Mouse (Mus musculus): ENCODE data around the gene Hspg2.
"Not testable (repeated sequence)": the region's sequence is repeated elsewhere in the genome, so short reads cannot be mapped to it uniquely, and the experiment has no call there.

Gene Hspg2

DNA sequence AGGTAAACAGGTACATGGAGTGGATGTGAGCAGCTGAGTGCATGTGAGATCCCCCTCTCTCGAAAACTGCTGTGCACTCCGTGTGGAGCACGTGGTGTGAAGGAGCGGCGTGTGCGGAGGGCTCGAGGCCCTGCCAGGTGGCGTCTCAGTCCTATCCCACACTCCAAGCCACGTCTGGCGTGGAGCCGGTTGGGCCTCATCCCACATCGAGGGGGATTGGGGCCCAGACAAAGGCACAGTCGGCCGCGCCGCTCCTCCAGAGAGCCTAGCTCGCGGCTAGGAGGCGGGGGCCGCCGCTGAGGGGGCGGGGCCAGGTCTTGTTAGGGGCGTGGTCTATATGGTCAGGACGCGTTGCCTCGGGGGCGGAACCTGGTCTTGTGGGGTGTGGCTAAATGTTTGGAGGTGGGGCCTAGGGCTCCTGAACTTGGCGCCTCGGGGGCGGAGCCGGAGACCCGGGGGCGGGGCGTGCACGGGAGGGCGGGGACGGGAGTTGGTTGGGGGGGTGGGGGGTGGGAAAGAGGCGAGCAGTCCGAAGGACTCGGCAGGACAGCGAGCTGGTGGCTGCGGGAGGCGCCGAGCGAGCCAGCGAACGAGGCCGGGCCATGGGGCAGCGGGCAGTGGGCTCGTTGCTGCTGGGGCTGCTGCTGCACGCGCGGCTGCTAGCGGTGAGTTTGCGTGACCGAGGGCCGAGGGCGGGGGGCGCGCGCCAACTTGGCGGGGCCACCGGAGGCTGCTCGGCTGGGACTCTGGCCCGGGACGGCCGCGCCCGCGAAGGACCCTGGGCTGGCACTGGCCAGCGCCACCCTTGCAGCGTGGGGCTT is at the start of gene Hspg2:
TSS of gene Hspg2 (plus strand) at position 510 of the 821 bp plus-strand sequence.
- DNase-seq: peak; percentile 97

DNA sequence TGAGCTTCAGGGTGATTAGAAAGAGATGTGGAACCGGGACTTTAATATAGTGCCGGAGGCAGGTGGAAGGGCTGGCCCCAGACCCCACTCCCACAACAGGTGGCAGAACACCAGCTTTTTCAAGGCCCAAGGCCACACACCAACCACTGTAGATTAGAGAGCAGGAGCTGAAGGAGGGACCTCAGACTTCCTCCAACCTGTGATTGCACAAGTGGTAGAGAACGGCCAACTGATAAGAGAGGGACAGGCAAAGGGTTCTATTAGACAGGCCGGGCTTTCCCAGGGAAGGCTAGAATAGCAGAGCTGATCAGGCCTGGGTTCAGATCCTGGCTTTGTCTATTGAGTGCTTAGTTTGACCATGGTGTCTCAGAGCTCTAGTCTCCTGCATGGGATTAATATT is 38.1 kb upstream of the Hspg2 start, which contains the start of gene Cela3b:
TSS of gene Cela3b (minus strand) at position 39 of the 400 bp plus-strand sequence.
- DNase-seq: no peak

DNA sequence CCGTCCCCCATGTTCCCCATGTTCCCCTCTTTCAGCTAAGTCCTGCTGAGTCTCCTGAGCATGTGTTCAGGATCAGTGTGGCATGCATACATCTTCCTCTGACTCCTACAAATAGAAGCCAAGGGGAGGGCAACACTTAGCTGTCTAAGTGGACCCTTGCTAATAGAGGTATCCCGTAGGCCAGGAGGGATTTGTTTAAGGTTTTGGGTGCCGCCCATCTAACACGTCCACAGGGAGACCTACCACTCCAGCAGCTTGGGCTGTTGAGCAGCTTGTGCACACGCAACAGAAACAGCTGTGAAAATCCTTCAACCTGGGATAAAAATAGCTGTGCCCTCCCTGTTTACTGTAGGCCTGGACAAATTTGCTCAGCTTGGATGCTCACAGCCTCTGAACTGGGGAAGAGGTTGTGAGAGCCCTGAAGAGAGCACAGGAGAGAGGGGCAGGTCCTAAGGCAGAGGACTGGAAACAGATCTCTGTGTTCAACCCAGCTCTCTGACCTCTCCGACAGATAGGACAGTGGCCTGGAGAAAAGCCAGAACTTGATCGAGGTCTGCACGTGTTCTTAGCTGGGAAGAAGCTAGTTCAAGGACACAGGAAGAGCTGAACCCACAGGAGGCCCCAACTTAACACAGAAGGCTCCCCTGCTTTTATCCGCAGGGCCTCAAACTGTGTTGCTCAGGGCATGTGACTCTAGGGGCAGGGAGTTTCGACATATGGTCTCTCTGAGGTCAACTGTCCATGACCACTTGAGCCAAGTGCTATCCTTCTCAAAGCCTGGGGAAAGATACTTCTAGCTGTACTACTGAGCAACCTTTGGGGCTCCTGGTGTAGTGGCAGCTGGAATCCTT is 35.6 kb upstream of the Hspg2 start:
- not testable (repeated sequence) for DNase-seq

DNA sequence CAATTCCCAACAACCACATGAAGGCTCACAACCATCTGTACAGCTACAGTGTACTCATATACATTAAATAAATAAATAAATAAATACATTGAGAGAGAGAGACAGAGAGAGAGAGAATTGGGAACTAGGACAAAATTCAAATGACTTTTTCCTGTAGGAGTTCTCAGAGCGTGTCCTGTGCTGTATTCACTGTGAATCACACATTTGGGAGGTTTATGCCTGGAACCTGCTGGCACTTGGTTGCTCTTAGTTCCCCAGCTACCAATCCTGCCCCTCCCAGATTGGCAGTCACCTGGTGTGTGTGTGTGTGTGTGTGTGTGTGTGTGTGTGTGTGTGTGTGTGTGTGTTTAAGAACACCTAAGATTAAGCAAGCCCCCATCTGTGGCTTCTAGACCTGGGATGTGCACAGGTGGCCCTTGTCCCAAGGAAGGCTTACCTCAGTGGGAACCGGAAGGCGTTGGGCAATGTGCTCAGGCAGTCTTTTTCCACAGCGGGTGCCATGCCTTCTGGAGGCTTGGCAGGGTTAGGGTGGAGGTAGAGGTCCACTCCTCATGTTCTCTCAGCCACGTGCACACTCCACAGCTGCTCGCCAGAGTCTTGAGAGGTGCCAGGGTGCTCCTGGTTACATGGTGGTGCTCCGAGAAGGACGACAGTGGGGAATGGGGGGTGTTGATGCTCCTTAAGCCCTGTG is 31.4 kb upstream of the Hspg2 start:
- DNase-seq: no peak

DNA sequence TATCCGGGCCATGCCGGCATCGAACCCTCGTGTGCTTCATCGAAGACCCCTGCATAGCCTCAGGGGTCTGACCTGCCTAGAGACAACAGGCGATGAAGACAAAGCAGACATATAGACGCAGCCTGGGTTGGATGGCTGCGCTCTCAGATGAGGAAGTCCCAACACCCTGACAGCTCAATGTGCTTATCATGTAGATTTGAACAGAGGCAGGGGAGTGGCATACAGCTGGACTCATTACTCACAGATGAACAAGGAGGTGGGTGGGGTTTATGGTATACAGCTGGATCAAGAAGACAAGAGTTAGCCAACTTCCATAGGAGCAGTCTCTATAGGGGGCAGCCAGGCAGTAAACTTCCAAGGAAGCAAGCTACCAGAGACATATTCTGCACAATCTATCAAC is 29.7 kb upstream of the Hspg2 start:
- no peak for DNase-seq

DNA sequence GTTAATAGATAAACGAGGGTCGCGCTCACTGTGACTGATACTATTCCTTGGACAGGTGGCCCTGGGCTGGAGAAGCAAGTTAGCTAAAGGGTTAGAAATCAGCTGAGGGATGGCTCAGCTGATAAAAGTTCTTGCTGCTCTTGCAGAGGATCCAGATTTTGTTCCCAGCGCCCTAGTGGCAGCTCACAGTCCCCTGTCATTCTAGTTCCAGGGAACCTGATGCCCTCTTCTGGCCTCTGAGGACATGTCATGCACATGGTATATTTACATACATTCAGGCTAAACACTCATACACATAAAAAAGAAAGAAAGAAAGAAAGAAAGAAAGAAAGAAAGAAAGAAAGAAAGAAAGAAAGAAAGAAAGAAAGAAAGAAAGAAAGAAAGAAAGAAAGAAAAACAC is 27.2 kb upstream of the Hspg2 start:
- no peak for DNase-seq

DNA sequence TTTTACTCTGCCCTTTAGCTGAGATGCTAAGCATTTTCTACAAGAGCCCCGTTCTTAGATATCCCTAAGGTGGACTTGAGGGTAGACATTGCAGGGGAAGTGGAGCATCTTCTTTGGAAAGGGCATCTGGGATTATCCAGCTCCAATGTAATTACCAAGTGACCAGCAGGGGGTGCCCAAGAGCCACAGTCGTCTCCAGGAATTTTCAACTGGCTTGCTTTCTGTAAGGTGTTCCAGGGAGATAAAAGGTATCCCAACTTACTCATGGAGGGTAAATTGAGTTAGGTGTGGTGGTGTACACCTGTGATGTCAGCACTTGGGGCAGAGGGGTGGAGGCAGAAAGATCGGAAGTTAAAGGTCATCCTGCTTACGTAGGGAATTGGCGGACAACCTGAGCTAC is 24.9 kb upstream of the Hspg2 start:
- DNase-seq: peak; percentile 75

DNA sequence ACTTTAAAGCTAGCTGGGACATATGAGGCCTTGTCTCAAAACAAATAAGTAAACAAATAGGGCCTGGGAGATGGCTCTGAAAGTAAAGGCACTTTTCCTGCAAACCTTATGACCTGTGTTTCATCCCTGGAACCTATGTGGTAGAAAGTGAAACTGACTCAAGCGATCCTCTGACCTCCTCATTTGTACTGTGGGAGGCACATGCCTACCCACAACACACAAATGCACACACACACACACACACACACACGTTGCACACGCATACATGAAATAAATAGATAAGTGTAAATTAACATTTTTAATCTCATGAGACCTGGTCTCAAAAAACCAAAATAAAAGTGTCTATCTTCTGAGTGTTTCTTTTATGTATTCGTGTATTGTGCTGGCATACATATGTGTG is 22.7 kb upstream of the Hspg2 start:
- no peak for DNase-seq

DNA sequence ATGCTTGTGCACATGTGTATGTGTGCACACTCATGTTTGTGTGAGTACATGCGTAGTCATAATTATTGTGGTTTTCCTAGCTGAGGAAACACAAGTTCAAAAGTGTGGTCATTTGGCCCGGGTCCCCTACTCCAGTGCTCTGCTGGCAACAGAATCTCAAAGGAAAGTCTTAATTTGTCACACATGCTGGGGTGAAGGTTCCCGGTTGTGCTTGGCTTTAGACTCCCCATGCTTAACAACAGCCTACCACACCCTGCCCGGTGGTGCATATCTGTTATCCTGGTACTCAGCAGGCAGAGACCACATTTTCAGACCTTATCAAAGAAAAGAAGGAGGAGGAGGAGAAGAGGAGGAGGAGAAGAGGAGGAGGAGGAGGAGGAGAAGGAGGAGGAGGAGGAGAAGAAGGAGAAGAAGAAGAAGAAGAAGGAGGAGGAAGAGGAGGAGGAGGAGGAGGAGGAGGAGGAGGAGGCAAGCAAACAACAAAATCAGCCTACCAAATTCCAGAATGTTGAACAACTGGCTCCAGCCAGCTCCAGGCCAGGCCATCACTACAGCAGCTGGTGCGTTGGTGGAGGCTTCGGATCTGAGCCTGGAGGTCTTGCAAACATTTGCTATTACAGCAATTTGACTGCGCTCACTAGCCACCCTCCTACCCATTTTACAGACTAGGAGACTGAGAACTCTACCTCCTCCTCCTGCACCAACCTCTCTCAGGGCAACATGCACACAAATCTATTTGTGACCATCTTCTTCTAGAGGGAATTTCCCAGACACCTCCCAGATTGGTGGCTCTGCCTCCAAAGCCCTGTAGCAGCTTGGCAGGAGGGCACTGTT is 21.0 kb upstream of the Hspg2 start:
- DNase-seq: no peak

DNA sequence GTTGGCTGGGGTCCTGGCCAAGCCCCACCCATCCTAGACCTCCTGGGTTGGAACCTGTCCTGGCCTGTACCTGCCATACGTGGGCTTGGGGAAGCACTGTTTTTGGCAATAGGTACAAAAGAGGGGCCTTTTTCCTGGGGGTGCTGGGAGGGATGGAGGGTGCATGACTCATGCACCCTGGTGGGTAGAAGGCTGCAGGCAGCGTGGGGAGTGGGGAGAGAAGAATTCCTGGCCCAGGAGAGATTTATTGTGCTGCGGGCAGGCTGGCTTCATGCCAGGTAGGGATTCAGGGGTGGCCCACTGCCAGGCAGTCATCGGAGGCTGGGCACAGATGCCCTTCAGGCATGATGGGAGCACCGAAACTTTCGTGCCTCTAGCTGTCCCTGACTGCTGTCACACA is 20.4 kb upstream of the Hspg2 start:
- peak; percentile 49 for DNase-seq

DNA sequence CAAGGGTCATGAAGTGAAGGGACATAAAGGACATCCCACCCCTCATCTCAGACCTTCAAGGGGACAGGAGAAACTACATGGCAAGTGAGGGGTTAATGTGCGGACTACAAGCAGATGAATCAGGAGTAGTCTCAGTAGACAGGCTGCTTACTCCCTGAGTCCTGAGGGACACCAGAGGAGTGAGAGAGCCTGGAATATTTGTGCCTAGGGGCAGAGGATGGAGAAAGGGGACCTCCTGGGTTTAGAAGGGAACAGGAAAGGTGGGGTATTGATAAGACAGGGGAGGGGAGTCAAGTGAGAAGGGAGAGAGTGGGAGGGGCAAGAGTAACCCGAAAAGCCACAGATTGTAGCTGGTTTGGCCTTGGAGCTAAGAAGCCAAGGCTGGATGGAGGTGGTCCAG is 19.9 kb upstream of the Hspg2 start:
- DNase-seq: no peak

DNA sequence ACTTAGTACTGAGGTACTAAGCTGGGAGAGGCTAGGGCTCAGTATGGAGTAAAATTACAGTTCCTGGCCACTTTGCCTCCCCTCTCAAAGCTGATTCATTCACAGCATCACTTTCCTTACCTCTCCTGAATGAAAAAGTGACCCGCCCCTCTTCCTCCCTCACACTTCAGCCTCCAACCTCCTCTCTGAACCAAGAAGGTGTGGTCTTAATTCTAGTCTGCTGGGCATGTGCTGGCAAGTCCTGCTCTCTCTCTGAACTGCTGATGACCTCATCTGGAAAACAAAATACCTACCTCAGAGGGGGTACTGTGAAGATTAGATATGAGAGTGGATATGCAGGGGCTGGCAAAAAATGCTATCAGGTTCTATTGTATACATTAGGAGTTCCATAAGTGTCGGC is 19.4 kb upstream of the Hspg2 start:
- DNase-seq: no peak

DNA sequence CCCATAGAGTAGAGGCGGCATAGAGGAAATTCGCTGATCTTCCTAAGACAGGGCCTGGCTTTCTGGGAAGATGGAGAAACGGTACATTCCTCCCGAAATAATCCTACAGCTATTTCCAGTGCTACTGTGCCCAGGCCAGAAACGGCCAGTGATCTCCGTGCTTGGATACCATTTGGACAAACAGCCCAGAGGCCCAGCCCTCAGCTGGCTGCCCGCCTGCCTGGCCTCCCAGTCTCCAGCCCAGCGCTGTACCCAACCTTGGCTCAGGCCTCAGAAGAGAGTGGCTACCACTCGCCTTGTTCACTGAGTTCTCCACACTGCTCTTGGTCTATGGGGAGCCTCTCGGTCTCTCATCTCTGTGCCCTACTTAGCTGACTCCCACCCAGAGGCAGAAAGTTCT is 18.9 kb upstream of the Hspg2 start:
- no peak for DNase-seq

DNA sequence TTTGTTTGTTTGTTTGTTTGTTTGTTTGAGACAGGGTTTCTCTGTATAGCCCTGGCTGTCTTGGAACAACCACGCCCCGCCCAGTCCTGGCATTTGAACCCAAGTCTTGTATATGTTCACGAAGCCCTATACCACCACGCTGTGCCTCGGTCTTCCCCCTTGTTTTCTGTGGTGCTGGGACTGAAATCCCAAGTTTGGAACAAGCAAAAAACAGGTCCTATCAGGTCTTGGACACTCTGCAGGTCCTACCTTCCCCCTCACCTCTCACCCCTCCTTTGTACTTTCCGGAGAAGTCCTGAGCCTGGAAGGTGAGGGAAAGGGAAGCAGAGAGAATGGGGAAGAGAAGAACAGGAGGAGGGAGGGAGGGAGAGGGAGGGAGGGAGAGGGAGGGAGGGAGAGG is 16.4 kb upstream of the Hspg2 start:
- DNase-seq: no peak

DNA sequence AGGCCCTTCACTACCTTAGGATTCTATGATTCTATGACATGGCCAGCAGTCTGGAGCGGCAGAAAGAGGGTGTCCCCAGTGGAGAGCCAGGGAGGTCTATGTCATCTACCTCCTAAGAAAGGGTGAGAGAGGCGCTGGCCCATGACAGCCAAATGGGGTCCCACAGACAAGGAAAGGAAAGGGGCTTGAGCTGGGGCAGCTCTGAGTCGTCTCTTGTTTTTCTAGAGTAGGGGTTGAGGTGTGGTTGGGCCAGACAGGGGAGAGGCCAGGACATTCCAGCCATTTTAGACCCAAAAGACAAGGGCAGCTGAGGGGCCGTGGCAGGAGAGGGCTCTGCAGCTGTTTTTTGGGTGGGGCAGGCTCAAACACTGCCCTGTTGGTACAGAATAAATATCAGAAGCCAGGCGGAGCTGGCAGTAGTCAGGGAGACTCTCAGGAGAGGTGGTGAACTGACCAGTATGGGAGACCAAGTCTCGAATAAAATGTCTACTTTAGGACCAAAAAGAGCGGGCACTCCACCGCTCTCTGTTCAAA is 15.3 kb upstream of the Hspg2 start, which contains the start of gene 1700013G24Rik:
TSS of gene 1700013G24Rik (plus strand) at position 51 of the 534 bp plus-strand sequence.
- DNase-seq: no peak

DNA sequence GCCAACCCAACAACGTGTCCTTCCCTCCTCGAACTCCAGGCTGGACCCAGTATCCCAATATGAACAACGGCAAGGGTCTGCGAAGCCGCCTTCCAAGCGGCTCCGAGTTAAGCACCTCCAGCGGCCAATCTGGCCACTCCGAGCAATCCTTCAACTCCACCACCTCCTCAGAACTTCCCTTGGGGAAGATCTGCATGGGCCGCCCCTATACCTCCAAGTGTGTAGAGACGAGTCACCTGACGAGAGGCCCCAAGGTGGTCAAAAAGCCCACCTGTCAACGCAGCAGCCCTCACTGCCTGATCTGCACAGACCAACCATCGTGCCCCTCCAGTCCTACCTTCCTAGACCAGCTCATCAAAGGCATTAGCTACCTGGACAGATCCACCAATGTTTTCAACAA is 14.0 kb upstream of the Hspg2 start:
- no peak for DNase-seq

DNA sequence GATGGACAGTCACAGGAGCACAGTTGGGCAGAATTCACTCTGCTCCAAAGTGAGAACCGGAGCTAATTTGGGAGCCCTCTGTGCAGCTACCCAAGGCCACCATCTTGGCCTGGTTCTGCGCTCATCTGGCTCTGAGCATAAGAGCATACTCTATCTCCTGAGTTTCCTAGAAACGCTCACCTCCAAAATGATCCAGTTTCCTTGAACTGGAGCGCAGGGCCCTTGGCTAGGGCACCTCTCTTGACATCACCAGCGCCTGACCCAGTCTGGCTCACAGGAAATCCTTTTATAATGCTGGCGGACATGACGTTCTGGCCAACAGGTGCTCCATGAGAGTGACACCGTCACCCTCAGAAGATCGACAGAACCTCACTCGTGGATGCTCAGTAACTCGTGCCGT is 12.0 kb upstream of the Hspg2 start:
- DNase-seq: no peak

DNA sequence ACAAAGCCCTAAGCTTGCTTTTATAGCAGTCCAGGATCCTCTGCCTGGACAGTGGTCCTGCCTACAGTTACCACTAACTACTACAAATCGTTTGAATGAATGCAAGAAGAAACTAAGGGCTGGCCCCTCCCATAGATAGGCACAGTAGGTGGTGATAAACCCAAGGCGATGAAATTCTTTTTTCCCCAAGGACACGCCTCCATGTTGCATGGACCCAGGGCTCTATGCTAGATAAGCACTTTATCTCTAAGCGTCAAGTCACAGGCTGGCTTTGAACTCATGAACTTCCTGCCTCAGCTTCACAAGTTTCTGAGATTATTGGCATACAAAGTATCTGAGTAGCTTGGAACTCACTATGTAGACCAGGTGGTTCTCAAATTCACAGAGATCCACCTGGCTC is 11.3 kb upstream of the Hspg2 start:
- no peak for DNase-seq

DNA sequence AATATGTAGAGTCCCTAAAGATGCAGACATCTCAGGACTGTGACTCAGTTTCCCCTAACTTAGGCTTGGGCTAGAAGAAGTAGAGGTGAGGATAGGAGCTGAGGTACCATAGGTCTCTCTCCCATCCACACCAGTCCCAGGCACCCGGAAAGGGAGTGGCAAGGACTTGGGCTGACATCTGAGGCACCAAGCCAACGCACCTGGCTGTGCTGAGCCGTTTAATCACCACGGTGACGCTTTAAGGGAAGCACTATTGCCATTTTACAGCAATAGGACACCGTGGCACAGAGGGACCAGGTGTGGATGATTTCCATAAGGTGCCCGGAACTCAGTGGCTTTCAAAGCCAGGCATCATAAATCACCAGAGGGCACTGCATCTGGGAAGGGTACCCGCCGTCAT is 10.3 kb upstream of the Hspg2 start:
- DNase-seq: no peak

DNA sequence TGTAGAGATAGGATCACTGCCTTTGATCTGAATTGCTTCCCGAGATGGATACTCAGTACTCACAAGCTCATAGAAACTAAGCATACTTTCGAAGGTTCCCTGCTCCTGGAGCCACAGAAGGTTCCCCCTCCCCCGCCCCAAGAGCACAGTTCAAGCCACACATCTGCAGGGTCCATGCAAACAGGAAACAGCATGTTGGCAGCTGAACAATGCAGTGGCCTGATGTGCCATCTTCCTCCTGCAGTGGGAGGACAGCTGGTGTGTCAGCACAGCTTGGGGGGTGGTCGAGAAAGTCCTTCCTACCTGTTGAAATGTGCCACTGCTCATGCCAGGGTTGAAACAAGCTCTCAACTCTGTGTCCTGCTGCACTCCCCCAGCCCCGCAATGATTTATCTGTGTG is 9.7 kb upstream of the Hspg2 start:
- no peak for DNase-seq

DNA sequence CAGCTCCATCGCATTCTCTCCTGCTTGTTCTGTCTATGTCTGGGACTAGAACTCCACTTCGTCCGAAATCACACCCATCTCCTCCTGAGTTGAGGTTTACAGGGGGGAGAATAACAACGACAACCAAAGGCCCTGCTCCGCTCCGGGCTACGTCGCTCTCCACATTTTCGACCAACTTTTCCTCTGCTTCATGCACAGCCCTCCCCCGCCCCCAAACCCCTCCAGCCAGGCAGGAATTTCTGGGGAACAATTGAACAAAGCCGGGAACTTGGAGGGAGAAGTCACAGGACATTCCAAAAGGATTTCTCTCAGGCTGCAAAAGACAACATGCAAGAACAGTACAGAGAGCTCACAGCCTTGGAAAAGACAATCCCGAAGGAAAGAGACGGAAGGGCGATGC is 7.9 kb upstream of the Hspg2 start:
- no peak for DNase-seq

DNA sequence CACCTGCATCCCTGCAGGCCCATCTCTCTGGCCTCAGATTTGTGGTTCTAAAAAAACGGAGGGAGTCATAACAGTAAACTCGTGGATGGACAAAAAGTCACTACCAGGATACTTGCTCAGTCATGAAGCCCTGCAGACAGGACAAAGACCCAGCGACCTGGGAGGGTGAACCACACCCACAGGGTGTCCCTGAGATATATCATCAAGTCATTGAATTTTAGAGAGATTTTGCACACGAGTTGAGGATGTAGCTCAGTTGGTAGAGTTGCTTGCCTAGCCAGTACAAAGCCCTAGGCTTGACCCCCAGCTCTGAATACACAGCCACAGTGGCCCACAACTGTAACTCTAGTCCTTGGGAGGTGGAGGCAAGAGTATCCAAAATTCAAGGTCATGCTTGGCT is 7.4 kb upstream of the Hspg2 start:
- DNase-seq: no peak
